Mouse (Mus musculus): ENCODE data around the gene Gm17581. TPM values are rescaled to one million over a fixed set of nuclear protein-coding genes. Genes with fewer than 3 reads are reported as not detected.
"Not testable (repeated sequence)": the region's sequence is repeated elsewhere in the genome, so short reads cannot be mapped to it uniquely, and the experiment has no call there.

Gene Gm17581
- polyA plus RNA-seq, 1 experiment from 2014 or later = not detected

GRCm38 (mm10) chr2:155703630-155704029 lies 32.0 kb downstream of the Gm17581 start:
- ATAC-seq (ENCODE audit: insufficient number of reproducible peaks, insufficient read depth, low FRiP score, low TSS enrichment, low read depth) = no peak
- no peaks in the 10 kb centered on the region for H3K4me1 ChIP-seq
- no peak overlapping the region for H3K9ac ChIP-seq
- H3K4me2 ChIP-seq = no peak overlapping the region
- H3K27me3 ChIP-seq = no peaks in the 10 kb centered on the region
- H3K27ac ChIP-seq = no peak overlapping the region
- no peak overlapping the region for H3K4me3 ChIP-seq
- 60% methylated on average over 4 of the region's 4 CpGs for WGBS
- H3K36me3 ChIP-seq = peaks cover 44% of the 10 kb centered on the region
- no peaks in the 10 kb centered on the region for H3K9me3 ChIP-seq

DNA sequence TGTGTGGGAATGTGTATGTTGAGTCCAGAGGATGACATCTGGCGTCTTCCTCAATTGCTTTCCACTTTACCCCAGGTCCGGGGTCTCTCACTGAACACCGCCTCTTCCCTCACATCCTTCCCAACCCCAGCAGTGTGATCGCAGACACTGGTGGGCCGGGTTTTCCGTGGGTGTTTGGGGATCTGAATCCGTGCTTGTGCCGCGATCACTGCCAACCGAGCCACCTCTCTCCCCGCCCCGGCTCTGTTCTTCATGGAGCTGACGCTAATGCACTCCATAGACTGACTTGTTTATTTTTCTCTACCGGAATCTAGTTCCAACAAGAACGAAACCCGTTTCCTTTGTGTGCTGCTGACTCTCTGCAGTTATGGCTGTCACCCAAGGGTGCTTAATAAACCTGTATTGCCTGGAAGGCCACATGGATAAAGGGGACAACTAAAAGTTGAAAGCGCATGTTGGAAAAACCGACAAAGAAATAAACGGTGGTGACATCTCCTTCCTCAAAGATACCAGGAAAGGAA lies 34.2 kb downstream of the Gm17581 start:
- no peak for ATAC-seq (ENCODE audit: insufficient number of reproducible peaks, insufficient read depth, low FRiP score, low TSS enrichment, low read depth)
- WGBS = 86% methylated on average over 19 of the region's 19 CpGs

DNA sequence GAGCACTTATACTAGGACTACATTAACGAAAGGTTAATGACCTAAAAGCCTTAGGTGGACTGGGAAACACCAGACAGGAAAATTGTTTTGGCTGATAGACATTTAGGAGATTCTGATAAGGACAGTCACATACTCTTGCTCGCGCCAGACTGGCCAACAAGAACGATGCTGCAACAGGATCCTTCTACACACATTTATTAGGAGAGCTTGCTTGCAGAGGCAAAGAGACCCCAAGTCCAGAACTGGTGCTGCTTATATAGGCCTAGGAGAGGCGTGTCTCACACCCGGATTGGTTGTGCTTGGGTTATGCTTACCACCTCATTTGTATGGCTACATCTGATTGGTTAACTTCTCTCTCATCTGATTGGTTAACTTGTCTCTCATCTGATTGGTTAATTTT lies 37.2 kb downstream of the Gm17581 start:
- not testable (repeated sequence) for H3K27me3 ChIP-seq; H3K9me3 ChIP-seq; H3K4me2 ChIP-seq; H3K4me1 ChIP-seq; H3K4me3 ChIP-seq; H3K9ac ChIP-seq; ATAC-seq (ENCODE audit: insufficient number of reproducible peaks, insufficient read depth, low FRiP score, low TSS enrichment, low read depth); H3K27ac ChIP-seq
- 86% methylated on average over 6 of the region's 6 CpGs for WGBS
- peaks cover 16% of the 10 kb centered on the region for H3K36me3 ChIP-seq

More for the DNA sequence above, 34.2 kb downstream of the Gm17581 start:
- Histone ChIP-seq H3K9ac (no peak overlapping the region), H3K9me3 (no peaks in the 10 kb centered on the region), H3K27ac (no peak overlapping the region), H3K4me3 (no peak overlapping the region), H3K4me2 (no peak overlapping the region), H3K36me3 (peaks cover 38% of the 10 kb centered on the region), H3K4me1 (no peaks in the 10 kb centered on the region), H3K27me3 (no peaks in the 10 kb centered on the region)

- Histone ChIP-seq H3K9me3 (no peaks in the 10 kb centered on the region), H3K27me3 (no peaks in the 10 kb centered on the region), H3K4me2 (no peak overlapping the region), H3K36me3 (peaks cover 5% of the 10 kb centered on the region; the same call in 1 of the 2 replicates), H3K4me1 (no peaks in the 10 kb centered on the region), H3K27ac (no peak overlapping the region), H3K4me3 (no peak overlapping the region), H3K9ac (no peak overlapping the region)
- WGBS = 80% methylated on average over 7 of the region's 7 CpGs
- no peak for ATAC-seq (ENCODE audit: insufficient number of reproducible peaks, insufficient read depth, low FRiP score, low TSS enrichment, low read depth)
Observed at GRCm38 (mm10) chr2:155696851-155697250, 38.8 kb downstream of the Gm17581 start.

DNA sequence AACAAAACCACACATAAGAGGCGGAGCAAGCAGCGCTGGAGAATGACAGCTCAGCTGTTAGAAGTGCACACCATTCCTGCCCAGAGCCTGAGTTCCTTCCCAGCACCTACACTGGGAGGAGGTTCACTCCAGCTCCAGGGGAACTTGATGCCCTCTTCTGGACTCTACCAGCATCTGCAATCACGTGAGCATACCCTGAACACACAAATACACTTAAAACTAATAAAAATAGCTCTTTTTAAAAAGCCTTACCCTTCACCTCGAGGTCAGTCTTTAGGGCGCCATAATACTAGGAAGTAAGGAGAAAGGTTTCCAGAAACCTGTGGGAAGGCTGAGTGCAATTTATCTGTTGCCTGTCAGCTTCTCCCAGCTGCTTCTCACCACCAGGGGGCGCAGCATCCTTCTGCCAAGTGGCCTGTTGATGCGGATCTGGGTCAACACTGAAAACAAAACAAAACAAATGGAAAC lies 39.5 kb downstream of the Gm17581 start:
- no peak overlapping the region for H3K9ac ChIP-seq

DNA sequence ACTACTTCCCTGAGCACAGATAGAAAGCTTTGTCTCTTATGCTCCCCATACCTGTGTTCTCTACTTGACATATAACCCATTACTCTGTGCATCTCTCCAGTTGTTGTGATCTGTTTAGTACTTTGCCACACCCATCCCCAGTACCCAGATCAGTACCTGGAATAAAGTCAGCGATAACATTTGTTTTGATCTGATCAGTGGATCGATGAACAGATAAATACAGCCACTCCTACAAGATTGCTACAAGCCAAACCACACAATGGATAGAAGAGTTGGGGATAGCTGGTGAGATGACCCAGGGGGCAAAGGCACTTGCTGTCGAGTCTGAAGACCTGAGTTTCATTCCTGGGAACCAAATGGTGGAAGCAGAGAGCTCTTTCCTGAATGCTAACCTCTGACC lies 40.4 kb downstream of the Gm17581 start:
- no peaks in the 10 kb centered on the region for H3K27me3 ChIP-seq
- 66% methylated on average over 3 of the region's 3 CpGs for WGBS
- H3K9ac ChIP-seq = no peak overlapping the region
- no peaks in the 10 kb centered on the region for H3K36me3 ChIP-seq
- no peak overlapping the region for H3K4me2 ChIP-seq
- no peak overlapping the region for H3K4me3 ChIP-seq
- no peaks in the 10 kb centered on the region for H3K9me3 ChIP-seq
- peaks cover 10% of the 10 kb centered on the region for H3K4me1 ChIP-seq
- no peak for ATAC-seq (ENCODE audit: insufficient number of reproducible peaks, insufficient read depth, low FRiP score, low TSS enrichment, low read depth)
- no peak overlapping the region for H3K27ac ChIP-seq

More for the DNA sequence above, 39.5 kb downstream of the Gm17581 start:
- Histone ChIP-seq H3K36me3 (no peaks in the 10 kb centered on the region), H3K9me3 (no peaks in the 10 kb centered on the region), H3K4me2 (no peak overlapping the region), H3K4me3 (no peak overlapping the region), H3K27me3 (no peaks in the 10 kb centered on the region), H3K4me1 (peaks cover 2% of the 10 kb centered on the region), H3K27ac (no peak overlapping the region)
- WGBS = 14% methylated on average over 7 of the region's 7 CpGs
- ATAC-seq (ENCODE audit: insufficient number of reproducible peaks, insufficient read depth, low FRiP score, low TSS enrichment, low read depth) = no peak

- H3K36me3 ChIP-seq = no peaks in the 10 kb centered on the region
- H3K27me3 ChIP-seq = no peaks in the 10 kb centered on the region
- WGBS = 76% methylated on average over 2 of the region's 2 CpGs
- no peak overlapping the region for H3K4me3 ChIP-seq
- H3K4me2 ChIP-seq = no peak overlapping the region
- H3K9me3 ChIP-seq = no peaks in the 10 kb centered on the region
- ATAC-seq (ENCODE audit: insufficient number of reproducible peaks, insufficient read depth, low FRiP score, low TSS enrichment, low read depth) = no peak
- no peak overlapping the region for H3K9ac ChIP-seq
- H3K4me1 ChIP-seq = peaks cover 15% of the 10 kb centered on the region
- no peak overlapping the region for H3K27ac ChIP-seq
Observed at GRCm38 (mm10) chr2:155694564-155694963, 41.1 kb downstream of the Gm17581 start.

GRCm38 (mm10) chr2:155693136-155693535 lies 42.5 kb downstream of the Gm17581 start:
- Histone ChIP-seq H3K27ac (no peak overlapping the region), H3K4me3 (no peak overlapping the region), H3K4me1 (peaks cover 19% of the 10 kb centered on the region), H3K9me3 (no peaks in the 10 kb centered on the region), H3K9ac (no peak overlapping the region), H3K4me2 (no peak overlapping the region), H3K36me3 (no peaks in the 10 kb centered on the region), H3K27me3 (no peaks in the 10 kb centered on the region)
- WGBS = 85% methylated on average over 4 of the region's 4 CpGs
- no peak for ATAC-seq (ENCODE audit: insufficient number of reproducible peaks, insufficient read depth, low FRiP score, low TSS enrichment, low read depth)

DNA sequence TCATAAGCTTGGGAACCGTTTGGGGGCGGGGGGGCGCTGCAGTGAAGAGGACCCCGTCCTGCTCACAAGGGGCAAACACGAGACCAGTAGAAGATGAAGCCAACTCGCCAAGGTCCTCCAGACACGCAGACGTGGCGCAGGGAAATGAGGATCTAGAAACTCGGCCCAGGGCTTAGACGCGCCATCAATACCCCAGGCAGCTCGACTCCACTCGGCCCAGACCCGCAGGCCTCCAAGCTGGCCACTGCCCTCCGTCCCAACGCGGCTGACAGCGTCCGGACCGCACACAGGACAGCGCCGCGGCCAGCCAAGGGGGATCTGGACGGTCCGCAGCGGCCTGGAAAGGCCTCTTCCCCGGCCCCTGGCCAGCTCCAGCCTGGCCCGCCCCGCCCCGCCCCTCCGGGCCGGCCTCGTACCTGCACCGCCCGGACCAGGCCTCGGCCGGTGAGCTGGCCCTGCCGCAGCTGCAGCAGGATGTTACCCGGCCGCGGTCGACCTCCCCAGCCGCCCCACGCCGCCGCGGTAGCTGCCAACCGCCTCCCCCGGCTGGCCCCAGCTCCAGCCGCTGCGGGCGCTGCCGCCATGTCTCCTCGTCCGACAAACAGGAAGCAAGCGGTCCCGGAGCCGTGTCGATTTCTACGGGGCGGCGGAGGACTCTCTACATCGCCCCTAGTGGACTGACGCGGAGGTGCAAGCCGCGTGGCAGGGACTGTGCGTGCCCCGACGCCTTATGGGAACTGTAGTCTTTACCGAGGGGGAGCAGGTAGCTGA lies 43.8 kb downstream of the Gm17581 start, which contains the start of gene Trpc4ap:
Trpc4ap (minus strand) TSS at position 662 of the 771 bp plus-strand sequence.
- peaks cover 8% of the 10 kb centered on the region for H3K36me3 ChIP-seq
- peak within 1 kb of the TSS; percentile 80 for H3K27ac ChIP-seq
- H3K27me3 ChIP-seq = no peaks in the 10 kb centered on the region
- peak within 1 kb of the TSS; percentile 99 for H3K4me3 ChIP-seq
- ATAC-seq (ENCODE audit: insufficient number of reproducible peaks, insufficient read depth, low FRiP score, low TSS enrichment, low read depth) = peak; percentile 92
- peak within 1 kb of the TSS; percentile 97 for H3K9ac ChIP-seq
- WGBS = under 1% methylated on average over 69 of the region's 72 CpGs
- peak within 1 kb of the TSS; percentile 84 for H3K4me2 ChIP-seq
- no peaks in the 10 kb centered on the region for H3K9me3 ChIP-seq
- peaks cover 19% of the 10 kb centered on the region for H3K4me1 ChIP-seq

- H3K9ac ChIP-seq = peak overlapping the region; percentile 97
- H3K36me3 ChIP-seq = peaks cover 12% of the 10 kb centered on the region
- H3K27me3 ChIP-seq = no peaks in the 10 kb centered on the region
- 4% methylated on average over 8 of the region's 8 CpGs for WGBS
- no peak for ATAC-seq (ENCODE audit: insufficient number of reproducible peaks, insufficient read depth, low FRiP score, low TSS enrichment, low read depth)
- H3K4me3 ChIP-seq = peak overlapping the region; percentile 99
- H3K9me3 ChIP-seq = no peaks in the 10 kb centered on the region
- H3K4me1 ChIP-seq = peaks cover 19% of the 10 kb centered on the region
- peak overlapping the region; percentile 80 for H3K27ac ChIP-seq
- H3K4me2 ChIP-seq = peak overlapping the region; percentile 84
Observed at GRCm38 (mm10) chr2:155691336-155691722, 44.3 kb downstream of the Gm17581 start.

GRCm38 (mm10) chr2:155689211-155689610 lies 46.5 kb downstream of the Gm17581 start:
- Histone ChIP-seq H3K9ac (no peak overlapping the region), H3K9me3 (no peaks in the 10 kb centered on the region), H3K4me1 (peaks cover 19% of the 10 kb centered on the region), H3K4me3 (no peak overlapping the region), H3K27ac (no peak overlapping the region), H3K4me2 (no peak overlapping the region), H3K36me3 (peaks cover 21% of the 10 kb centered on the region), H3K27me3 (no peaks in the 10 kb centered on the region)
- WGBS = 75% methylated on average over 4 of the region's 4 CpGs
- no peak for ATAC-seq (ENCODE audit: insufficient number of reproducible peaks, insufficient read depth, low FRiP score, low TSS enrichment, low read depth)

DNA sequence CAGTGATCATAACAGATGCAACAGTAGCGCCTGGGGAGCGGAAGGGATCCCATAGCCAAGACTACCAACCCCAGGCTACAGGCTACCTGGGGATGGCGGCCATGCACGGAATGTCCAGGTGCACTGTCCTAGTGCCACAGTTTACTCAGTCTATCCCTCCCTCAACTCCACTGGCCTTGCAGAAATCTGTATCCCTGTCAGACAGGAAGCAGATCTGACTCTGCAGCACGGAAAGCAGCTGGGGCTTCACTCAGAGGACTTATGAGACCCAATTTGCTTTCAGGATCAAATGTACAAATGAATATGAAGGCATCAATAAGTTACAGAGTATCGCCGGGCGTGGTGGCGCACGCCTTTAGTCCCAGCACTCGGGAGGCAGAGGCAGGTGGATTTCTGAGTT lies 47.9 kb downstream of the Gm17581 start:
- WGBS = 95% methylated on average over 11 of the region's 11 CpGs
- Histone ChIP-seq H3K27ac (no peak overlapping the region), H3K9me3 (no peaks in the 10 kb centered on the region), H3K9ac (no peak overlapping the region), H3K4me3 (no peak overlapping the region), H3K4me2 (no peak overlapping the region), H3K36me3 (peaks cover 21% of the 10 kb centered on the region), H3K27me3 (no peaks in the 10 kb centered on the region), H3K4me1 (peaks cover 19% of the 10 kb centered on the region)
- ATAC-seq (ENCODE audit: insufficient number of reproducible peaks, insufficient read depth, low FRiP score, low TSS enrichment, low read depth) = no peak
